Mouse (Mus musculus): ENCODE results near the gene Gm3435. TPM values are rescaled to one million over a fixed set of nuclear protein-coding genes. Genes with fewer than 3 reads are reported as not detected.

Gene Gm3435
- polyA plus RNA-seq, 1 experiment from 2014 or later, result 5.4 TPM

GRCm38 (mm10) chr17:15068040-15068792 lies 58.2 kb downstream of the Gm3435 start:
- Histone ChIP-seq H3K4me2 (no peak overlapping the region), H3K4me1 (replicated peaks) (peaks cover 31% of the 10 kb centered on the region), H3K27me3 (replicated peaks) (0 out of 2 replicates have a peak, but pooled peaks cover 5% of the 10 kb centered on the region), H3K4me3 (no peak overlapping the region), H3K27ac (ENCODE audit: poor library complexity, severe bottlenecking) (0 out of 2 replicates have a peak overlapping the region, but pooled peaks have one; percentile 19), H3K9me3 (replicated peaks) (no peaks in the 10 kb centered on the region), H3K36me3 (0 out of 2 replicates have a peak, but pooled peaks cover 3% of the 10 kb centered on the region), H3K9ac (no peak overlapping the region)
- 37% methylated on average over 8 of the region's 8 CpGs for WGBS
- ATAC-seq (ENCODE audit: insufficient number of reproducible peaks, low FRiP score), result peak; percentile 53

GRCm38 (mm10) chr17:15069124-15069523 lies 59.1 kb downstream of the Gm3435 start:
- no peaks in the 10 kb centered on the region for H3K27me3 ChIP-seq (replicated peaks)
- 48% methylated on average over 2 of the region's 2 CpGs for WGBS
- H3K4me1 ChIP-seq (replicated peaks), result peaks cover 31% of the 10 kb centered on the region
- H3K36me3 ChIP-seq, result no peaks in the 10 kb centered on the region
- H3K27ac ChIP-seq (ENCODE audit: poor library complexity, severe bottlenecking), result no peak overlapping the region
- H3K9ac ChIP-seq, result no peak overlapping the region
- ATAC-seq (ENCODE audit: insufficient number of reproducible peaks, low FRiP score), result no peak
- no peak overlapping the region for H3K4me3 ChIP-seq
- H3K4me2 ChIP-seq, result no peak overlapping the region
- H3K9me3 ChIP-seq (replicated peaks), result no peaks in the 10 kb centered on the region

Other genes starting within 250 kb of the Gm3435 start
- gene Wdr27, start 67.0 kb upstream of the Gm3435 start, polyA plus RNA-seq (2016; fragmentation: Nextera tagmentation; extraction: Ambion mirVana), result 3.9 and 4.1 TPM in 2 replicates
- gene 1600012H06Rik, start 67.0 kb upstream of the Gm3435 start, polyA plus RNA-seq (2016; fragmentation: Nextera tagmentation; extraction: Ambion mirVana), result 35.7 and 37.1 TPM in 2 replicates
- 28.5 and 28.6 TPM in 2 replicates for gene Phf10, start 48.9 kb upstream of the Gm3435 start, polyA plus RNA-seq (2016; fragmentation: Nextera tagmentation; extraction: Ambion mirVana)
- gene 9030025P20Rik, start 31.7 kb upstream of the Gm3435 start, polyA plus RNA-seq (2016; fragmentation: Nextera tagmentation; extraction: Ambion mirVana), result 6.7 and 7.8 TPM in 2 replicates
- 0.42 TPM in 1 of 2 replicates, not detected in the other for gene Gm3417, start 31.4 kb upstream of the Gm3435 start, polyA plus RNA-seq (2016; fragmentation: Nextera tagmentation; extraction: Ambion mirVana)
- 61.2 and 62.7 TPM in 2 replicates for gene Ermard, start 31.0 kb downstream of the Gm3435 start, polyA plus RNA-seq (2016; fragmentation: Nextera tagmentation; extraction: Ambion mirVana)
- 0.61 TPM in 1 of 2 replicates, not detected in the other for gene Tcte3, start 31.3 kb downstream of the Gm3435 start, polyA plus RNA-seq (2016; fragmentation: Nextera tagmentation; extraction: Ambion mirVana)
- gene Gm3448, start 31.4 kb downstream of the Gm3435 start, polyA plus RNA-seq (2016; fragmentation: Nextera tagmentation; extraction: Ambion mirVana), result 2.4 TPM in 2 replicates

Measured in heart, embryonic 12.5 days (tissue).